Mouse (Mus musculus): ENCODE measurements at regions not wholly inside any gene's neighbourhood (a gene's known extent, or its start where the extent isn't known, plus 50 kb on each side); places are given as distances from the start of the nearest gene placed in this dataset.

- Histone ChIP-seq H3K9ac (no peak overlapping the region), H3K27me3 (replicated peaks) (no peaks in the 10 kb centered on the region), H3K36me3 (no peaks in the 10 kb centered on the region), H3K9me3 (no peaks in the 10 kb centered on the region), H3K4me2 (no peak overlapping the region), H3K4me1 (no peaks in the 10 kb centered on the region), H3K27ac (no peak overlapping the region), H3K4me3 (replicated peaks) (no peak overlapping the region)
- no peak for ATAC-seq (ENCODE audit: insufficient read depth, low FRiP score, low read depth)
- WGBS: 95% methylated on average over 3 of the region's 3 CpGs
Measured at GRCm38 (mm10) chr13:31255506-31255905, 281.5 kb downstream of the Gm5447 start.

GRCm38 (mm10) chr13:31267865-31268264, 288.1 kb upstream of the Foxq1 start:
- Histone ChIP-seq H3K4me3 (replicated peaks) (no peak overlapping the region), H3K27ac (no peak overlapping the region), H3K36me3 (no peaks in the 10 kb centered on the region), H3K9me3 (no peaks in the 10 kb centered on the region), H3K9ac (no peak overlapping the region), H3K27me3 (replicated peaks) (no peaks in the 10 kb centered on the region), H3K4me2 (no peak overlapping the region), H3K4me1 (no peaks in the 10 kb centered on the region)
- no peak for ATAC-seq (ENCODE audit: insufficient read depth, low FRiP score, low read depth)
- 51% methylated on average over 3 of the region's 3 CpGs for WGBS

- Histone ChIP-seq H3K4me2 (no peak overlapping the region), H3K36me3 (no peaks in the 10 kb centered on the region), H3K9me3 (no peaks in the 10 kb centered on the region), H3K27me3 (replicated peaks) (no peaks in the 10 kb centered on the region), H3K27ac (peak overlapping the region; percentile 79), H3K4me1 (peaks cover 8% of the 10 kb centered on the region), H3K4me3 (replicated peaks) (no peak overlapping the region), H3K9ac (no peak overlapping the region)
- ATAC-seq (ENCODE audit: insufficient read depth, low FRiP score, low read depth): peak; percentile 59
- 14% methylated on average over 6 of the region's 6 CpGs for WGBS
Measured at GRCm38 (mm10) chr13:31276005-31276644, 279.8 kb upstream of the Foxq1 start.

- Histone ChIP-seq H3K4me1 (no peaks in the 10 kb centered on the region), H3K9me3 (no peaks in the 10 kb centered on the region), H3K9ac (no peak overlapping the region), H3K4me2 (no peak overlapping the region), H3K27ac (no peak overlapping the region), H3K36me3 (no peaks in the 10 kb centered on the region), H3K4me3 (replicated peaks) (no peak overlapping the region), H3K27me3 (replicated peaks) (no peaks in the 10 kb centered on the region)
- 89% methylated on average over 7 of the region's 7 CpGs for WGBS
- ATAC-seq (ENCODE audit: insufficient read depth, low FRiP score, low read depth): no peak
Measured at GRCm38 (mm10) chr13:31290630-31291029, 265.3 kb upstream of the Foxq1 start.

GRCm38 (mm10) chr13:31292584-31293387, 263.1 kb upstream of the Foxq1 start:
- Histone ChIP-seq H3K27ac (peak overlapping the region; percentile 21), H3K4me3 (replicated peaks) (no peak overlapping the region), H3K9me3 (no peaks in the 10 kb centered on the region), H3K4me2 (no peak overlapping the region), H3K4me1 (no peaks in the 10 kb centered on the region), H3K36me3 (no peaks in the 10 kb centered on the region), H3K27me3 (replicated peaks) (no peaks in the 10 kb centered on the region), H3K9ac (no peak overlapping the region)
- ATAC-seq (ENCODE audit: insufficient read depth, low FRiP score, low read depth): 0 out of 2 replicates have a peak, but pooled peaks have one; percentile 39
- 73% methylated on average over 13 of the region's 13 CpGs for WGBS

- Histone ChIP-seq H3K4me1 (no peaks in the 10 kb centered on the region), H3K4me3 (replicated peaks) (no peak overlapping the region), H3K36me3 (no peaks in the 10 kb centered on the region), H3K27ac (peak overlapping the region; percentile 21; the same call in 1 of the 2 replicates), H3K4me2 (no peak overlapping the region), H3K27me3 (replicated peaks) (no peaks in the 10 kb centered on the region), H3K9ac (no peak overlapping the region), H3K9me3 (no peaks in the 10 kb centered on the region)
- 79% methylated on average over 7 of the region's 7 CpGs for WGBS
- no peak for ATAC-seq (ENCODE audit: insufficient read depth, low FRiP score, low read depth)
Measured at GRCm38 (mm10) chr13:31294011-31294410, 261.9 kb upstream of the Foxq1 start.

GRCm38 (mm10) chr13:31303194-31303593, 252.7 kb upstream of the Foxq1 start:
- Histone ChIP-seq H3K4me2 (no peak overlapping the region), H3K27ac (peak overlapping the region; percentile 74)

GRCm38 (mm10) chr13:31304286-31304865, 251.6 kb upstream of the Foxq1 start:
- Histone ChIP-seq H3K4me2 (no peak overlapping the region), H3K27ac (0 out of 2 replicates have a peak overlapping the region, but pooled peaks have one; percentile 31), H3K27me3 (replicated peaks) (no peaks in the 10 kb centered on the region), H3K9ac (no peak overlapping the region), H3K4me3 (replicated peaks) (no peak overlapping the region), H3K9me3 (no peaks in the 10 kb centered on the region), H3K36me3 (no peaks in the 10 kb centered on the region), H3K4me1 (0 out of 2 replicates have a peak, but pooled peaks cover 10% of the 10 kb centered on the region)
- no peak for ATAC-seq (ENCODE audit: insufficient read depth, low FRiP score, low read depth)
- 79% methylated on average over 5 of the region's 5 CpGs for WGBS

More at GRCm38 (mm10) chr13:31303194-31303593, 252.7 kb upstream of the Foxq1 start:
- no peaks in the 10 kb centered on the region for H3K27me3 ChIP-seq (replicated peaks)
- no peak overlapping the region for H3K9ac ChIP-seq
- 34% methylated on average over 5 of the region's 5 CpGs for WGBS
- no peaks in the 10 kb centered on the region for H3K9me3 ChIP-seq
- H3K4me3 ChIP-seq (replicated peaks): no peak overlapping the region
- H3K36me3 ChIP-seq: no peaks in the 10 kb centered on the region
- no peaks in the 10 kb centered on the region for H3K4me1 ChIP-seq
- peak; percentile 71; the same call in 1 of the 2 replicates for ATAC-seq (ENCODE audit: insufficient read depth, low FRiP score, low read depth)

GRCm38 (mm10) chr13:31309083-31309621, 246.8 kb upstream of the Foxq1 start:
- 24% methylated on average over 6 of the region's 6 CpGs for WGBS

GRCm38 (mm10) chr13:31312772-31313171, 243.2 kb upstream of the Foxq1 start:
- no peaks in the 10 kb centered on the region for H3K27me3 ChIP-seq (replicated peaks)
- H3K9ac ChIP-seq: no peak overlapping the region
- H3K4me1 ChIP-seq: 0 out of 2 replicates have a peak, but pooled peaks cover 10% of the 10 kb centered on the region
- H3K4me3 ChIP-seq (replicated peaks): no peak overlapping the region
- WGBS: 52% methylated on average over 7 of the region's 7 CpGs
- no peak overlapping the region for H3K27ac ChIP-seq
- H3K4me2 ChIP-seq: no peak overlapping the region
- no peaks in the 10 kb centered on the region for H3K36me3 ChIP-seq
- no peaks in the 10 kb centered on the region for H3K9me3 ChIP-seq
- ATAC-seq (ENCODE audit: insufficient read depth, low FRiP score, low read depth): no peak

More at GRCm38 (mm10) chr13:31309083-31309621, 246.8 kb upstream of the Foxq1 start:
- Histone ChIP-seq H3K4me3 (replicated peaks) (no peak overlapping the region), H3K9ac (no peak overlapping the region), H3K27ac (peak overlapping the region; percentile 63), H3K36me3 (no peaks in the 10 kb centered on the region), H3K27me3 (replicated peaks) (no peaks in the 10 kb centered on the region), H3K4me1 (0 out of 2 replicates have a peak, but pooled peaks cover 10% of the 10 kb centered on the region), H3K4me2 (no peak overlapping the region), H3K9me3 (no peaks in the 10 kb centered on the region)
- ATAC-seq (ENCODE audit: insufficient read depth, low FRiP score, low read depth): peak; percentile 78

GRCm38 (mm10) chr13:31313821-31314220, 242.1 kb upstream of the Foxq1 start:
- Histone ChIP-seq H3K4me1 (0 out of 2 replicates have a peak, but pooled peaks cover 6% of the 10 kb centered on the region), H3K9me3 (no peaks in the 10 kb centered on the region), H3K4me2 (no peak overlapping the region), H3K27me3 (replicated peaks) (no peaks in the 10 kb centered on the region), H3K36me3 (no peaks in the 10 kb centered on the region), H3K9ac (no peak overlapping the region), H3K27ac (no peak overlapping the region), H3K4me3 (replicated peaks) (no peak overlapping the region)
- 73% methylated on average over 5 of the region's 5 CpGs for WGBS
- no peak for ATAC-seq (ENCODE audit: insufficient read depth, low FRiP score, low read depth)

All from stomach, embryonic 15.5 days (tissue).